Mouse (Mus musculus) embryo, embryonic 9.5 days (tissue): ENCODE data around the gene Gm10666.
"Not testable (repeated sequence)": the region's sequence is repeated elsewhere in the genome, so short reads cannot be mapped to it uniquely, and the experiment has no call there.

ENCODE experiments used
- DNase-seq: peaks from one replicate; pipeline ENCODE4 v3.0.0-alpha.2; 2017; ENCODE audit errors: extremely low spot score

Gm10666 gene

DNA sequence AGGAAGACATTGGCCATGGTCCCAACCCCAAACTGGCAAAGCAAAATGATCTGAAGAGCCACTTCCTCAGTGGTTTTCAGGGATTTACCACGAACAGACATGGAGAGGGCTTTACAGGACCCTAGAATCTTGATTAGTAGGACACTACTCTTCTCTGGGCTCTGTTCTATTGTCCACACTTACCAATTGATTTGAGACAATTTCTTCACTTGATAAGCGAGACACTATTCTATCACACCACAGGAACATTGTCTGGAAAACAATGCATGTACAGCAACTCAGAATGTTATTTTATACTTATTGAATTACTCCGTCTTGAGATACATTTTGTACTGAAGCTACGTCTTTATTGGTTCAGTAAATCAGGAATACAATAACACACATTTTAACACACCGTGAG lies at the start of gene Gm10666:
Gm10666 (minus strand) TSS at position 101 of the 400 bp plus-strand sequence.
- not testable (repeated sequence) for DNase-seq

GRCm38 (mm10) chr7:22163935-22164334 lies 29.4 kb upstream of the Gm10666 start, which contains the start of gene Vmn1r142:
Gene Vmn1r142 (minus strand): TSS chr7:22164035.
- not testable (repeated sequence) for DNase-seq

GRCm38 (mm10) chr7:22118145-22118544 lies 16.4 kb downstream of the Gm10666 start, which contains the start of gene Gm16451:
Gene Gm16451 (minus strand): TSS chr7:22118245.
- not testable (repeated sequence) for DNase-seq
